Mouse (Mus musculus): ENCODE measurements around the gene Grm5.

DNA sequence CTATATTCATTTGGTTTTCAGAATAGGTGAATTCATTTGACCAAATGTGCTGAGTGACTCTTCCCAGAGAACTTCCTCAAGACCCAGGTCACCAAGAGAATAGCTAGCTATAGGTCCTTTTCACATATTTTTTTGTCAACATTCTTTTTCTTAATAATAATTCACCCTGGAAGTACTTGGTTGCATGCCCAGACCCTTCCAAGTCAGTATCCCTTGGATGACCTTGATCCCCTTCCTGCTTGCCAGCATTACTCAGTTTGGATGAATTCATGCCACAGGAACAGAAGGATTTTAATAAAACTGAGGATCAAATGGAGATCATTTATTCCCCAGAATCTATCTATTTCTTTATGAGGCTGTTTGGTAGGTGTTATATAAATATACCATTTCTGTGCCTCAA is 44.9 kb upstream of the Grm5 start:
- TF ChIP-seq CTCF (IDR thresholded peaks at IDR 0.05; ENCODE audit: borderline replicate concordance, extremely low read depth, insufficient read depth, insufficient read length) (no peak), POLR2A (IDR thresholded peaks at IDR 0.05; ENCODE audit: borderline replicate concordance, extremely low read depth, insufficient read depth, insufficient read length, poor library complexity, severe bottlenecking) (no peak)
